Mouse (Mus musculus) embryonic facial prominence, embryonic 14.5 days (tissue): ENCODE results near the gene Prr18. TPM values are rescaled to one million over a fixed set of nuclear protein-coding genes. Genes with fewer than 3 reads are reported as not detected.
"Not testable (repeated sequence)": the region's sequence is repeated elsewhere in the genome, so short reads cannot be mapped to it uniquely, and the experiment has no call there.

Experiments
- ATAC-seq: fragments of 200-750 bp; cut with Nextera tagmentation; 2 replicates; pipeline ENCODE4 v1.8.0; 2017; ENCODE audit warnings: low read depth, moderate number of reproducible peaks, moderate TSS enrichment
- DNase-seq: peaks from one replicate; pipeline ENCODE4 v3.0.0-alpha.2; 2015; ENCODE audit warnings: low spot score
- H3K27ac ChIP-seq: fragments of 300-500 bp; sonication (generic); replicated peaks from 2 replicates; pipeline ENCODE4 v1.5.1; 2014; ENCODE audit warnings: low read depth, mild to moderate bottlenecking, low read length, moderate library complexity
- H3K27me3 ChIP-seq: fragments of 300-500 bp; sonication (generic); replicated peaks from 2 replicates; pipeline ENCODE4 v1.6.1; 2014; ENCODE audit warnings: low read length; ENCODE audit not compliant: control insufficient read depth, insufficient read depth
- H3K36me3 ChIP-seq: fragments of 300-500 bp; sonication (generic); 2 replicates; pipeline ENCODE4 v1.6.1; 2014; ENCODE audit warnings: low read length, mixed read lengths; ENCODE audit not compliant: control insufficient read depth, insufficient read depth
- H3K4me1 ChIP-seq: fragments of 300-500 bp; sonication (generic); 2 replicates; pipeline ENCODE4 v1.6.1; 2014; ENCODE audit warnings: antibody characterized with exemption, low read length; ENCODE audit not compliant: control insufficient read depth, insufficient read depth
- H3K4me2 ChIP-seq: fragments of 300-500 bp; sonication (generic); 2 replicates; pipeline ENCODE4 v1.6.1; 2014; ENCODE audit warnings: low read depth, mild to moderate bottlenecking, low read length, moderate library complexity, mixed read lengths
- H3K4me3 ChIP-seq: fragments of 300-500 bp; sonication (generic); 2 replicates; pipeline ENCODE4 v1.5.1; 2014; ENCODE audit warnings: low read depth, mild to moderate bottlenecking, low read length
- H3K9ac ChIP-seq: fragments of 300-500 bp; sonication (generic); 2 replicates; pipeline ENCODE4 v1.6.1; 2014; ENCODE audit warnings: low read depth, mild to moderate bottlenecking, low read length, moderate library complexity, mixed read lengths
- H3K9me3 ChIP-seq: fragments of 300-500 bp; sonication (generic); 2 replicates; pipeline ENCODE4 v1.6.1; 2016; ENCODE audit warnings: low read length; ENCODE audit not compliant: control insufficient read depth
- WGBS: fragments of 180-500 bp; shearing (Covaris S2); extraction: QIAGEN DNeasy Blood & Tissue Kit; methylation state at CpG from one replicate; pipeline ENCODE4 v1.1.7; 2014; 5-methylcytosine and 5-hydroxymethylcytosine counted together
- polyA plus RNA-seq: library from polyadenylated mRNA; unstranded; fragments of >200 nt; fragmentation: Nextera tagmentation; extraction: Ambion mirVana; gene quantifications from 2 replicates; pipeline ENCODE4 v1.2.1, GENCODE M21; 2014

Gene Prr18
- polyA plus RNA-seq, 1 experiment from 2014 or later = 1.0 TPM

DNA sequence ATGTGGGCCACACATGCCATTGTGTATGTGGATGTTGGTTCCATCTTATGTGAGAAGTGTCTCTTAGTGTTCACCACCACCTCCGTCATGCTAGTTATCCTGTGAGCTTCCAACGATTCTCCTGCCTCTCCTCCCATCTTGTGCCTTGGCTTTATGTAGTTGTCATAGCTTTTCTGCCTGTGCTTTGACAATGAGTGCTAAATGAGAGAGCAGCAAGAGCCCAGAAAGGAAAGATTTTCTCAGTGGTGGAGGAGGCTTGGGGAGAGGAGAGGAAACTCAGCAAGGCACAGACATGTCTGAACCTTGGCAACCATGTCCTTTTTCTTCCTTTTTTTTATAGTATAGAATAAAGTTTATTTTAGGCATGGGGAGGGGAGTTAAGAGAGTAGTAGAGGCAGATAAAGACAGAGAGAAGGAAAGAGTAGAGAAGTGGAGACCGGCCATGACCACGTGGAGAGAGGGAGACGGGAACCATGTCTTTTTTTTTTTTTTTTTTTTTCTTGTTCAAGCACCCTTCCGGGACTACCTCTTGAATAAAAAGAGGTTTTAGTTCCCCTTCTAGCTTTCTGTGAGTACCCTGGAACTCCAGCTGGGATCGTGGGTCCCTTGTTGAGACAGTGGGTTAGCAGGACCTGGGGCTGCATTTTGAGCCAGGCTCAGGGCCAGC lies 34.4 kb upstream of the Prr18 start:
- no peak overlapping the region for H3K27ac ChIP-seq
- no peaks in the 10 kb centered on the region for H3K9me3 ChIP-seq
- H3K9ac ChIP-seq = no peak overlapping the region
- H3K4me3 ChIP-seq = no peak overlapping the region
- DNase-seq = no peak
- no peak overlapping the region for H3K4me2 ChIP-seq
- H3K4me1 ChIP-seq = no peaks in the 10 kb centered on the region
- no peaks in the 10 kb centered on the region for H3K36me3 ChIP-seq
- WGBS = 74% methylated on average over 7 of the region's 7 CpGs
- ATAC-seq = no peak
- H3K27me3 ChIP-seq = no peaks in the 10 kb centered on the region

DNA sequence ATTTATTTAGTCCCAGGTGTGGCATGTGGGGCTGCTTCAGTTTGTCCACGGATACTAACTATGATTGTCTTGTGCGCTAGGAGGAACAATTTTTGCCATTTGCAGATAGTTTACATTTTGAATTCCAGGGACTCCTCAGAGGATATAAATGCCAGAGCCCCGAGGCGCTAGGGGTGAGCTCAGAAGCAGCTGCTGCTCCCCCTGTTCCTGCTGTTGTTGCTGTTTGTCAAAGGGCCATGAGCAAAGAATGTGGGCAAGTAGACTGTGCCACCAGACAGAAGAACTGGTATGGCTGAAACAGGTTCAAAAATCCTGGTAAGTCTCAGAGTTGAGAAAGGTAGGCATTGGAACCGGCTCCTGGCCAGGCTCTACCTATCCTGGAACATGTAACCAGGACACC lies 33.6 kb upstream of the Prr18 start:
- Histone ChIP-seq H3K9me3 (no peaks in the 10 kb centered on the region), H3K4me1 (no peaks in the 10 kb centered on the region), H3K36me3 (no peaks in the 10 kb centered on the region), H3K4me2 (no peak overlapping the region), H3K27me3 (no peaks in the 10 kb centered on the region), H3K27ac (no peak overlapping the region), H3K9ac (no peak overlapping the region), H3K4me3 (no peak overlapping the region)
- DNase-seq (peak; percentile 53), ATAC-seq (no peak)
- 35% methylated on average over 5 of the region's 5 CpGs for WGBS

DNA sequence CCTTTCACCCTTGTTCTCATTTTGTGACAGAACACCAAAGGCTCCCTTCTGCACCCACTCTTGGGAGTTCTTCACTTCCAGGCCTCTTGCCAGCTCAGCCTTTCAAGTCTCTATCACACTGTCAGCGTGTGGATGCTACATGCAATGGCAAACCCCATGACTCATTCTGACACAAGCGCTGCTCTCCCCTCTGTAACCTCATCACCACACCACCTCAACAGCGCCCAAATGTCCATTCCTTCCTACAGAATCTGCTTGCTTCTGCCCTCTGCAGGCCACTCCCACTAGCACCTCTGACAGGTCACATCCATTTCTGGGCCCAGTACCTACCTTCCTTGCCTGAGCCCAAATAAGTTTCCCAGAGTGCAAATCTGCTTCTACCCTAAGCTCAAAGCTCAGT lies 31.5 kb upstream of the Prr18 start:
- H3K4me2 ChIP-seq = no peak overlapping the region
- H3K27ac ChIP-seq = no peak overlapping the region
- no peak overlapping the region for H3K4me3 ChIP-seq
- 41% methylated on average over 3 of the region's 3 CpGs for whole genome bisulfite sequencing
- H3K27me3 ChIP-seq = no peaks in the 10 kb centered on the region
- H3K9ac ChIP-seq = no peak overlapping the region
- ATAC-seq (no peak), DNase-seq (no peak)
- no peaks in the 10 kb centered on the region for H3K36me3 ChIP-seq
- no peaks in the 10 kb centered on the region for H3K9me3 ChIP-seq
- H3K4me1 ChIP-seq = no peaks in the 10 kb centered on the region

DNA sequence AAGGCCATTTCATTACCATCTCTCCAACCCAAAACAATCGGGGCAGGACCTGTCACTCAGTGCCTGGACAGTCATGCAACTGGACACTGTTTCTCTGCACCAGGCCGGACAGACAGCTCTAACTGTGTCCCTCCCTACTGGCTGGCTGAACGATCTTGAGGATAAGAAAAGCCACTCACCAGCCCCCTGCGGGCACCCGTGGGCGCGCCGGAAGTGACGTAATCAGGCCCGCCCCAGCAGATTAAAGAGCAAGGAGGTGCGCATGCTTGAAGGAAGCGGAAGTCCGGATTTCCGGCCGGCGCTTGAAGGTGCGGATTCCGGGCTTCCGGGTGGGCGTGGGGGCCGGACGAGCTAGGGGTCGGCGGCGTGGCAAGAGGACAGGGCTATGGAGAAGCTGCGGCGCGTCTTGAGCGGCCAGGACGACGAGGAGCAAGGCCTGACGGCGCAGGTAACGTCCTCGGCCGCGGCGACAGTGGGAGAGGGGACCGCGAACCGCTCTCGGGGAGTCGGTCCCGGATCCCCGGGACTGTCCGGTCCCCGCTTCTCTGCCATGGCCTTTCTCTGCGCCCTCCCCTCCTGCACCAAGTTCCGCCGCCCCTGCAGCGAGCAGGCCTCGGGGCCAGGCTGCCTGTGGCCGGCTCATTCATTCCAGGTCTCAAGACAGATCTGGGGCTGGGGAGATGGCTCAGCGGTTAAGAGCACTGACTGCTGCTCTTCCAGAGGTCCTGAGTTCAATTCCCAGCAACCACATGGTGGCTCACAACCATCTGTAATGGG lies 26.2 kb upstream of the Prr18 start, which contains the start of gene Sft2d1:
Gene Sft2d1, plus strand, starts transcription at position 265 of the 777 bp plus-strand sequence.
- Histone ChIP-seq H3K27ac (peak within 1 kb of the TSS; percentile 69), H3K36me3 (no peaks in the 10 kb centered on the region), H3K9me3 (no peaks in the 10 kb centered on the region)

DNA sequence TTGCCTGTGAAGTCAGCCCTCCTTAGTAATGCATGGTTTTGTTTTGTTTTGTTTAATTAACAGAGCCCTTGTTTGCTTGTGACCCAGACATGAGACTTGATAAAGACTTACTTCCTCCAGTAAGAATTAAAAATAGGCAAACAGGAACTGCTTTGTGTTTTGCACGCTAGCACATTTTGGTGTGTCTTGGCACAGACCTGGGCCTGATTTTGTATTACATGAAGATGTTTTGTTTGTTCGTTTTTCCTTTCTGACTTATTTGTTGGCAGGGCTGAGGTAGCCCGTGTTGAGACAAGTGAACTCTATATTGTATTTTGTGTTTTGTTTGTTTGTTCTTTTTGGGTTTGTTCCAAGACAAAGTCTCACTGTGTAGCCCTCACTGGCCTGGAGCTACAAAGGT lies 25.5 kb upstream of the Prr18 start:
- ATAC-seq = no peak

More for the DNA sequence above, 26.2 kb upstream of the Prr18 start, which contains the start of gene Sft2d1:
- ATAC-seq (peak; percentile 96), DNase-seq (peak; percentile 97)
- peaks cover 12% of the 10 kb centered on the region for H3K4me1 ChIP-seq
- peak within 1 kb of the TSS; percentile 62 for H3K4me2 ChIP-seq
- peak within 1 kb of the TSS; percentile 74 for H3K9ac ChIP-seq
- peak within 1 kb of the TSS; percentile 74 for H3K4me3 ChIP-seq
- no peaks in the 10 kb centered on the region for H3K27me3 ChIP-seq
- WGBS = 0% methylated on average over 20 of the region's 54 CpGs

DNA sequence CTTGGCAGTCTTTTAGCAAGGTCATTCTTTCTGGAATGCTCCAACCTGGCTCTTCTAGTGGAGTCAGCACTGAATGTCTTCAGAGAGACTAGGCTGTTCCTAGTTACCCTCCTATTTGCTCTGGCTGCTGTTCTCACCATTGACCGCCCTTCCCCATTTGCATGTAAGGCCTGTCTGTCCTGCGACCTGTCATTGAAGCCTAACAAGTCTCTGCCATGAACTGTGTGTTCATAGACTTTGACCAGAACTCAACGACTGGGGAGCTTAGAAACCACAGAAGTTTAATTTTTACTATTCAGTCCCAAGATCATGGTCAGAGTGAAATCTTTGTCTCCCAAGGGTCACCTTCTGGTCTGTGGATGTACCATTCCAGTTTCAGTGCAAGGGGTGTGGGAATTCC lies 23.3 kb upstream of the Prr18 start:
- WGBS = 91% methylated on average over 3 of the region's 3 CpGs
- no peak overlapping the region for H3K9ac ChIP-seq
- DNase-seq = no peak
- no peak overlapping the region for H3K4me3 ChIP-seq
- H3K36me3 ChIP-seq = no peaks in the 10 kb centered on the region
- no peak overlapping the region for H3K4me2 ChIP-seq
- no peak for ATAC-seq
- H3K27me3 ChIP-seq = no peaks in the 10 kb centered on the region
- no peaks in the 10 kb centered on the region for H3K9me3 ChIP-seq
- no peak overlapping the region for H3K27ac ChIP-seq
- peaks cover 12% of the 10 kb centered on the region for H3K4me1 ChIP-seq

More for the DNA sequence above, 25.5 kb upstream of the Prr18 start:
- Histone ChIP-seq H3K4me1 (peaks cover 12% of the 10 kb centered on the region), H3K4me2 (peak overlapping the region; percentile 62), H3K36me3 (no peaks in the 10 kb centered on the region), H3K27ac (peak overlapping the region; percentile 45; the same call in 1 of the 2 replicates), H3K9ac (peak overlapping the region; percentile 74), H3K27me3 (no peaks in the 10 kb centered on the region), H3K9me3 (no peaks in the 10 kb centered on the region), H3K4me3 (peak overlapping the region; percentile 74)
- DNase-seq = no peak
- WGBS = 51% methylated on average over 3 of the region's 3 CpGs

DNA sequence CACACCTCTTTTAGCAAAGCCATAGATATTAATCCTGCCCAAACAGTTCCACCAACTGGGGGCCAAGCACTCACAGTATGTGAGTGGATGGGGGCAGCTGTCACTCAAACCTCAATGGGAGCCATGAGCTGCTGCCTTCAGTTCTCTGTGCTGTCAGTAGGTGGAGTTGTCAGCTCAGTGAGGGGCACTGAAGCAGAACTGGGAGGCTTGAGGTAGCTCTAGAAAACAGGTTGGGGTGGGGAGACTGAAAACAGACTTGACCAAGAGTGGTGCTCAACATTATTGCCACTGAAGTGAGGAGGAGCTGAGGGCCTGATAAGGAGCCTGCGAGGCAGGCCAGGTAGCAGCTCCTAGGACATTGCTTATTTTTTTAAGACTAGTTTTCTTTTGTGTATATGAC lies 21.0 kb upstream of the Prr18 start:
- H3K27me3 ChIP-seq = no peaks in the 10 kb centered on the region
- WGBS = 84% methylated on average over 1 of the region's 1 CpGs

DNA sequence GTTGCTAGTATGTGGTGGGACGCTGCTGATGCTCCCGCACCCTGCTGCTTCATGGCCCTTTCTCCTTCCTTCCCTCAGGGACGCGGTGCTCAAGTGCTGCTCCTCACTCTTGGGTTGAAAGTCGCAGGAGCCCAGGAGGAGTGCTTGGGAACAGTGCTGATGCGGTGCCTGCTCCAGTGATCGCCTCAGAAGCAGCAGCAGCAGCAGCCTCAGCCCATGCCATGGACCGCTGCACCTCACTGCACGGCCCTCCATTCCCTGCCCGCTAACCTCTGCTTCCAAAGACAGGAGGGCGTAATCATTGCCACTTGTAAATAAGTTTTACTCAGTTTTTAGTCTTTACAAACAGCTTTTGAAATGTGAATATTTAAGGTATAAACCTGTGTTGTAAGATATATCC lies 10.4 kb upstream of the Prr18 start:
- not testable (repeated sequence) for H3K27ac ChIP-seq, H3K9me3 ChIP-seq, H3K4me1 ChIP-seq, H3K4me3 ChIP-seq, ATAC-seq, H3K4me2 ChIP-seq, H3K9ac ChIP-seq, DNase-seq, H3K27me3 ChIP-seq
- WGBS = 89% methylated on average over 9 of the region's 11 CpGs
- peaks cover 27% of the 10 kb centered on the region for H3K36me3 ChIP-seq

More for the DNA sequence above, 21.0 kb upstream of the Prr18 start:
- DNase-seq (no peak), ATAC-seq (no peak)
- Histone ChIP-seq H3K4me3 (no peak overlapping the region), H3K36me3 (no peaks in the 10 kb centered on the region), H3K9me3 (no peaks in the 10 kb centered on the region), H3K9ac (no peak overlapping the region), H3K4me2 (no peak overlapping the region), H3K4me1 (peaks cover 12% of the 10 kb centered on the region), H3K27ac (no peak overlapping the region)
